Comparison of ENCODE assay signal across 28 mouse cellular contexts in the genomic region with DNA sequence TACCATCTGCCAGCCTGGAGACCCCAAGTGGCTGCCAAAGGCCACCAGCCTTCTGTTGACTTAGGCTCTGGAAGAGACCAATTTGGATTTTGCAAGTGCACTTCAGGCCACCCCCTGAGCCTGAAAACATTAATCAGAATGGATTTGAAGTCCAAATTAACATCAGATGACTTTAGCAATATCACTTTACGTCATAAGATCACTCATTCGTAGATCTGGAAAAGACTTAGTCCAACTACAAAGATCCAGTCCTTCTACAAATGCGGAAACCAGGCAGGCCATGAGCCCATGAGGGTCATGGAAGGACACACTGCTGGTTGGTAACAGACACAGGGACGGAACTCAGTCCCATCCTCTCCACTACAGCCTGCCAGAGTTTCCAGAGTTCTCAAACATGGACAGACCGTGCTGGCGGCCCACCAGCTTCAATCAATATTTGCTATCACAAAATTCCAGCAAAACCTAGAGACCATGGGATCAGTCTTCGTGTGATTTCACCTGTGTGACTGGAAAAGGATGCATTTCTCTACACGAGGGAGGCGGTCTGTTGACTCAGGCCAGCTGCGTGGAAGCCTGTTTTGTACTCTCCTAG.
"Had no signal": no experiment of that assay in that cellular context is flagged by ENCODE, and none has a peak within 500 bp of the region (broad histone marks: within the 10 kb centered on the region; RNA-seq: fewer than 3 reads in every experiment).

No protein-coding gene starts in this region.

- H3K27ac ChIP-seq: embryonic facial prominence, embryonic 10.5 days; embryonic facial prominence, embryonic 12.5 days; embryonic facial prominence, embryonic 13.5 days; embryonic facial prominence, embryonic 15.5 days; forebrain, embryonic 10.5 days; forebrain, embryonic 12.5 days; forebrain, embryonic 13.5 days; forebrain, embryonic 15.5 days; gastrocnemius, adult 2 months had no signal

- H3K36me3 ChIP-seq: embryonic facial prominence, embryonic 10.5 days; embryonic facial prominence, embryonic 12.5 days; embryonic facial prominence, embryonic 13.5 days; embryonic facial prominence, embryonic 15.5 days; forebrain, embryonic 10.5 days; forebrain, embryonic 12.5 days; forebrain, embryonic 15.5 days had no signal

- H3K9me3 ChIP-seq: embryonic facial prominence, embryonic 10.5 days; embryonic facial prominence, embryonic 13.5 days; embryonic facial prominence, embryonic 15.5 days; forebrain, embryonic 10.5 days; forebrain, embryonic 12.5 days; forebrain, embryonic 13.5 days; forebrain, embryonic 15.5 days had no signal

- DNase-seq: cerebellum, adult 2 months; cerebellum, adult 8-10 months; cerebellum, adult 9-10 months; cerebellum, adult 9-11 months; cerebellum, postnatal 10 days; cerebellum, postnatal 14 days; cerebellum, postnatal 25 days; cerebellum, postnatal 36 days; embryo, embryonic 11 days; forebrain, postnatal 0 days; gastrocnemius, adult 2 months; gastrocnemius, postnatal 10 days; gastrocnemius, postnatal 14 days; gastrocnemius, postnatal 25 days; gastrocnemius, postnatal 36 days; heart, adult 11 months; heart, adult 18-20 months had no signal

- H3K4me1 ChIP-seq: embryonic facial prominence, embryonic 12.5 days; embryonic facial prominence, embryonic 15.5 days; forebrain, embryonic 12.5 days; forebrain, embryonic 15.5 days had no signal

- ATAC-seq: forebrain, embryonic 13.5 days; forebrain, embryonic 14.5 days; forebrain, embryonic 15.5 days; forebrain, embryonic 16.5 days; forebrain, postnatal 0 days had no signal

- H3K4me2 ChIP-seq: embryonic facial prominence, embryonic 12.5 days; embryonic facial prominence, embryonic 13.5 days; embryonic facial prominence, embryonic 15.5 days; forebrain, embryonic 12.5 days; forebrain, embryonic 13.5 days; forebrain, embryonic 15.5 days had no signal

- H3K4me3 ChIP-seq: embryonic facial prominence, embryonic 10.5 days; embryonic facial prominence, embryonic 12.5 days; embryonic facial prominence, embryonic 13.5 days; embryonic facial prominence, embryonic 15.5 days; erythroblast, embryonic 14.5 days; forebrain, embryonic 10.5 days; forebrain, embryonic 12.5 days; forebrain, embryonic 13.5 days; forebrain, embryonic 15.5 days; gastrocnemius, adult 2 months had no signal

- H3K9ac ChIP-seq: embryonic facial prominence, embryonic 12.5 days; embryonic facial prominence, embryonic 13.5 days; embryonic facial prominence, embryonic 15.5 days; forebrain, embryonic 12.5 days; forebrain, embryonic 13.5 days; forebrain, embryonic 15.5 days; forebrain, postnatal 0 days had no signal

- H3K27me3 ChIP-seq: embryonic facial prominence, embryonic 12.5 days; embryonic facial prominence, embryonic 13.5 days; embryonic facial prominence, embryonic 15.5 days; forebrain, embryonic 12.5 days; forebrain, embryonic 13.5 days; forebrain, embryonic 15.5 days had no signal
